Mouse (Mus musculus): ENCODE measurements around the gene Cd5l. TPM values are rescaled to one million over a fixed set of nuclear protein-coding genes. Genes with fewer than 3 reads are reported as not detected.

The Cd5l gene
- polyA plus RNA-seq, 1 experiment from 2014 or later, result not detected

GRCm38 (mm10) chr3:87401321-87401720, 43.6 kb downstream of the Cd5l start:
- POLR2A ChIA-PET, result no interaction called here
- DNase-seq (ENCODE audit: low read depth, low spot score) (no peak), ATAC-seq (no peak)
- CTCF ChIA-PET, result interaction anchor here (0.7 to 1.4 kb wide), 3 partner anchors 9 to 103 kb away, joined by 3 read pairs; no protein-coding TSS in a partner anchor
- peaks cover 25% of the 10 kb centered on the region for H3K27me3 ChIP-seq
- no peak for TF ChIP-seq CTCF (IDR thresholded peaks at IDR 0.05)
- in situ Hi-C loops (cut with MboI; ENCODE audit: low pct_unique_long_range_greater_than_20kb), result loop anchor here (5.0 kb wide), 2 partner anchors 69 to 159 kb away; no protein-coding TSS in a partner anchor

- DNase-seq (ENCODE audit: low read depth, low spot score) (peak; percentile 51), ATAC-seq (peak; percentile 84)
- POLR2A ChIA-PET, result no interaction called here
- CTCF ChIA-PET, result interaction anchor here (0.6 to 2.6 kb wide), 12 partner anchors 9 to 326 kb away, joined by 3 to 19 read pairs (median 3); no protein-coding TSS in a partner anchor
- TF ChIP-seq CTCF (IDR thresholded peaks at IDR 0.05), result peak; percentile 79
- H3K27me3 ChIP-seq, result no peaks in the 10 kb centered on the region
- in situ Hi-C loops (cut with MboI; ENCODE audit: low pct_unique_long_range_greater_than_20kb), result no loop called here
Measured at GRCm38 (mm10) chr3:87408171-87408570, 50.5 kb downstream of the Cd5l start.

- DNase-seq (ENCODE audit: low read depth, low spot score), result no peak
- ChIA-PET CTCF (interaction anchor here (1.1 to 2.6 kb wide), 8 partner anchors 10 to 153 kb away, joined by 3 to 10 read pairs (median 3); no protein-coding TSS in a partner anchor), POLR2A (no interaction called here)
- TF ChIP-seq CTCF (IDR thresholded peaks at IDR 0.05), result no peak
- no peaks in the 10 kb centered on the region for H3K27me3 ChIP-seq
- no peak for ATAC-seq
- in situ Hi-C loops (cut with MboI; ENCODE audit: low pct_unique_long_range_greater_than_20kb), result no loop called here
Measured at GRCm38 (mm10) chr3:87409196-87409935, 51.7 kb downstream of the Cd5l start.

GRCm38 (mm10) chr3:87410605-87411004, 52.9 kb downstream of the Cd5l start:
- no peak for DNase-seq (ENCODE audit: low read depth, low spot score)

GRCm38 (mm10) chr3:87411150-87411549, 53.5 kb downstream of the Cd5l start:
- TF ChIP-seq CTCF (IDR thresholded peaks at IDR 0.05), result peak; percentile 93
- H3K27me3 ChIP-seq, result no peaks in the 10 kb centered on the region
- in situ Hi-C loops (cut with MboI; ENCODE audit: low pct_unique_long_range_greater_than_20kb), result no loop called here
- ATAC-seq (peak; percentile 23), DNase-seq (ENCODE audit: low read depth, low spot score) (no peak)
- CTCF ChIA-PET, result interaction anchor here (0.8 to 1.9 kb wide), 6 partner anchors 14 to 151 kb away, joined by 3 to 6 read pairs (median 4); no protein-coding TSS in a partner anchor
- POLR2A ChIA-PET, result no interaction called here

More at GRCm38 (mm10) chr3:87410605-87411004, 52.9 kb downstream of the Cd5l start:
- no peak for ATAC-seq
- no peak for TF ChIP-seq CTCF (IDR thresholded peaks at IDR 0.05)
- H3K27me3 ChIP-seq, result no peaks in the 10 kb centered on the region
- POLR2A ChIA-PET, result no interaction called here
- in situ Hi-C loops (cut with MboI; ENCODE audit: low pct_unique_long_range_greater_than_20kb), result no loop called here
- CTCF ChIA-PET, result interaction anchor here (0.8 to 1.9 kb wide), 5 partner anchors 14 to 152 kb away, joined by 3 to 6 read pairs (median 5); no protein-coding TSS in a partner anchor

GRCm38 (mm10) chr3:87420645-87421044, 63.0 kb downstream of the Cd5l start:
- ChIA-PET POLR2A (no interaction called here), CTCF (interaction anchor here (1.0 kb wide), 1 partner anchor 84 kb away, joined by 3 read pairs; no protein-coding TSS in a partner anchor)
- DNase-seq (ENCODE audit: low read depth, low spot score) (no peak), ATAC-seq (no peak)
- in situ Hi-C loops (cut with MboI; ENCODE audit: low pct_unique_long_range_greater_than_20kb), result no loop called here
- peaks cover 38% of the 10 kb centered on the region for H3K27me3 ChIP-seq
- no peak for TF ChIP-seq CTCF (IDR thresholded peaks at IDR 0.05)

Other genes with a start within 250 kb of the Cd5l start
- 156 TPM for gene Kirrel, start 183.1 kb upstream of the Cd5l start, polyA plus RNA-seq (2021)
- not detected for gene Fcrls, start 94.1 kb upstream of the Cd5l start, polyA plus RNA-seq (2021)
- 0.22 TPM for gene Fcrl1, start 18.5 kb downstream of the Cd5l start, polyA plus RNA-seq (2021)
- gene Fcrl5, start 77.9 kb downstream of the Cd5l start, polyA plus RNA-seq (2021), result not detected
- 17.7 TPM for gene Etv3, start 167.5 kb downstream of the Cd5l start, polyA plus RNA-seq (2021)

All from Patski (cell line).